Mouse (Mus musculus): ENCODE results near the gene Chfr.

GRCm38 (mm10) chr5:110100921-110101631 lies 34.6 kb upstream of the Chfr start:
- TF ChIP-seq POLR2A (IDR thresholded peaks at IDR 0.05; ENCODE audit: control insufficient read depth, extremely low read depth, insufficient read depth, low read length, poor library complexity) (no peak), CTCF (IDR thresholded peaks at IDR 0.05; ENCODE audit: borderline replicate concordance, control insufficient read depth, extremely low read depth, insufficient read depth, low read length, poor library complexity) (no peak)
